Mouse (Mus musculus) CH12.LX (cell line): ENCODE measurements around the gene Gas7. TPM values are rescaled to one million over a fixed set of nuclear protein-coding genes. Genes with fewer than 3 reads are reported as not detected.
A peak's percentile ranks its signal among the peaks of the same experiment; 100 is the strongest.

ENCODE experiments used
- DNase-seq: peaks from one replicate; pipeline ENCODE4 v3.0.0-alpha.2; 2013; ENCODE audit errors: extremely low read depth
- H3K27ac ChIP-seq: 2 replicates; pipeline ENCODE4 v1.5.1; 2012; ENCODE audit warnings: low read depth, mild to moderate bottlenecking, control low read depth, moderate library complexity; ENCODE audit not compliant: insufficient read depth
- H3K27me3 ChIP-seq: replicated peaks from 2 replicates; pipeline ENCODE3; 2012; ENCODE audit warnings: inconsistent platforms
- H3K36me3 ChIP-seq, 2 experiments: replicated peaks in 1 of 2; 2 replicates each; pipeline versions ENCODE3 to v1.6.1; 2012; ENCODE audit warnings: inconsistent platforms in 1 of 2, low read length in 1 of 2, mild to moderate bottlenecking in 1 of 2, mixed read lengths in 1 of 2, moderate library complexity in 1 of 2; ENCODE audit not compliant: control insufficient read depth in 1 of 2, insufficient read depth in 1 of 2
- H3K4me1 ChIP-seq, 2 experiments: 2 replicates each; pipeline ENCODE4 v1.6.1; 2012; ENCODE audit warnings: inconsistent platforms in 1 of 2, moderate library complexity in 1 of 2; ENCODE audit not compliant: insufficient read depth in 2 of 2, control insufficient read depth in 1 of 2
- H3K4me2 ChIP-seq: 2 replicates; pipeline ENCODE4 v1.6.1; 2012; ENCODE audit warnings: low read depth, mild to moderate bottlenecking, control low read depth; ENCODE audit not compliant: poor library complexity, insufficient read depth, severe bottlenecking
- H3K4me3 ChIP-seq, 3 experiments: fragments of 150-350 bp in 1 of 3; sonication (generic) in 1 of 3; replicated peaks in 1 of 3; 2 replicates each; pipeline versions ENCODE3 to v1.5.1; 2011 to 2012; ENCODE audit warnings: low read depth in 2 of 3, low read length in 2 of 3, mild to moderate bottlenecking in 2 of 3, moderate library complexity in 2 of 3, control low read depth in 1 of 3, improper control_type of control experiment in 1 of 3, inconsistent platforms in 1 of 3, mixed read lengths in 1 of 3; ENCODE audit not compliant: poor library complexity in 1 of 3
- H3K79me2 ChIP-seq: replicated peaks from 2 replicates; pipeline ENCODE4 v1.6.1; 2012; ENCODE audit warnings: mild to moderate bottlenecking, moderate library complexity; ENCODE audit not compliant: control insufficient read depth, poor library complexity, insufficient read depth, severe bottlenecking; ENCODE audit errors: extremely low read depth
- H3K9ac ChIP-seq: 2 replicates; pipeline ENCODE4 v1.6.1; 2012; ENCODE audit warnings: low read depth, mild to moderate bottlenecking, control low read depth, moderate library complexity; ENCODE audit not compliant: insufficient read depth
- H3K9me3 ChIP-seq: replicated peaks from 2 replicates; pipeline ENCODE3; 2012; ENCODE audit warnings: low read length, inconsistent platforms, mixed read lengths
- CHD1 ChIP-seq: IDR thresholded peaks from 2 replicates; pipeline ENCODE4 v1.6.1; 2012; ENCODE audit warnings: low read depth, low read length, improper control_type of control experiment, inconsistent platforms
- CTCF ChIP-seq, 2 experiments: IDR thresholded peaks in 1 of 2; conservative IDR thresholded peaks in 1 of 2; 2 replicates each; pipeline ENCODE4 v1.5.1; 2011 to 2012; ENCODE audit warnings: low read depth in 2 of 2, low read length in 2 of 2, improper control_type of control experiment in 1 of 2, inconsistent platforms in 1 of 2, mild to moderate bottlenecking in 1 of 2, moderate library complexity in 1 of 2
- E2F4 ChIP-seq: IDR thresholded peaks from 2 replicates; pipeline ENCODE4 v1.6.1; 2011; ENCODE audit warnings: low read depth, low read length, improper control_type of control experiment; ENCODE audit not compliant: insufficient replicate concordance
- EP300 ChIP-seq: IDR thresholded peaks from 2 replicates; pipeline ENCODE4 v1.6.1; 2011; ENCODE audit warnings: low read length, improper control_type of control experiment
- ETS1 ChIP-seq: conservative IDR thresholded peaks from 2 replicates; pipeline ENCODE4 v1.6.1; 2012; ENCODE audit warnings: low read depth, mild to moderate bottlenecking, inconsistent platforms, low read length, improper control_type of control experiment, moderate library complexity
- GABPA ChIP-seq: IDR thresholded peaks from 2 replicates; pipeline ENCODE4 v1.6.1; 2012; ENCODE audit warnings: low read depth, low read length, improper control_type of control experiment, inconsistent platforms; ENCODE audit not compliant: insufficient replicate concordance
- HCFC1 ChIP-seq: IDR thresholded peaks from 2 replicates; pipeline ENCODE4 v1.6.1; 2012; ENCODE audit warnings: low read depth, mild to moderate bottlenecking, inconsistent platforms, low read length, improper control_type of control experiment
- IRF4 ChIP-seq: IDR thresholded peaks from 2 replicates; pipeline ENCODE4 v1.6.1; 2014; ENCODE audit warnings: low read depth, mild to moderate bottlenecking, inconsistent platforms, low read length, improper control_type of control experiment
- MAFK ChIP-seq: IDR thresholded peaks from 2 replicates; pipeline ENCODE4 v1.6.1; 2011; ENCODE audit warnings: low read length, improper control_type of control experiment; ENCODE audit not compliant: insufficient replicate concordance
- MAX ChIP-seq: IDR thresholded peaks from 2 replicates; pipeline ENCODE4 v1.6.1; 2011; ENCODE audit warnings: low read length, improper control_type of control experiment
- MAZ ChIP-seq: IDR thresholded peaks from 2 replicates; pipeline ENCODE4 v1.6.1; 2012; ENCODE audit warnings: low read depth, mild to moderate bottlenecking, inconsistent platforms, low read length, improper control_type of control experiment, moderate library complexity
- MEF2A ChIP-seq: IDR thresholded peaks from 2 replicates; pipeline ENCODE4 v1.6.1; 2014; ENCODE audit warnings: low read depth, mild to moderate bottlenecking, inconsistent platforms, low read length, improper control_type of control experiment, borderline replicate concordance
- MYC ChIP-seq: IDR thresholded peaks from 2 replicates; pipeline ENCODE4 v1.6.1; 2011; ENCODE audit warnings: low read depth, mild to moderate bottlenecking, improper control_type of control experiment, low read length
- NRF1 ChIP-seq: IDR thresholded peaks from 2 replicates; pipeline ENCODE4 v1.6.1; 2014; ENCODE audit warnings: low read depth, mild to moderate bottlenecking, inconsistent platforms, low read length, improper control_type of control experiment, moderate library complexity
- TCF12 ChIP-seq: IDR thresholded peaks from 2 replicates; pipeline ENCODE4 v1.6.1; 2014; ENCODE audit warnings: low read depth, mild to moderate bottlenecking, inconsistent platforms, low read length, improper control_type of control experiment
- UBTF ChIP-seq: IDR thresholded peaks from 2 replicates; pipeline ENCODE4 v1.6.1; 2012; ENCODE audit warnings: low read depth, mild to moderate bottlenecking, inconsistent platforms, low read length, improper control_type of control experiment, moderate library complexity
- ZC3H11A ChIP-seq: IDR thresholded peaks from 2 replicates; pipeline ENCODE4 v1.6.1; 2012; ENCODE audit warnings: low read depth, mild to moderate bottlenecking, inconsistent platforms, low read length, improper control_type of control experiment
- dilution Hi-C: fragments of 300-500 bp; cut with MboI; formaldehyde crosslinking; loops from 2 replicates; pipeline ENCODE4 v1.14.3; 2020; ENCODE audit warnings: low sequenced_read_pairs; ENCODE audit not compliant: extremely low pct_unique_long_range_greater_than_20kb, extremely low pct_ligation_motif_present
- in situ Hi-C: fragments of 300-500 bp; cut with MboI; formaldehyde crosslinking; loops from 3 replicates; pipeline ENCODE4 v1.14.3; 2019; ENCODE audit warnings: low sequenced_read_pairs, low pct_ligation_motif_present, low pct_unique_long_range_greater_than_20kb, mixed read lengths
- polyA plus RNA-seq: library from polyadenylated mRNA; unstranded; fragments of >175 nt; gene quantifications from 2 replicates; pipeline ENCODE4 v1.2.1, GENCODE M21; 2012; ENCODE audit warnings: low read depth; ENCODE audit not compliant: insufficient read length
- total RNA-seq, 2 experiments: library from RNA; depleted of rRNA; stranded (reverse); fragments of 300-350 nt in 1 of 2; fragments of >200 nt in 1 of 2; gene quantifications; 2 replicates each; pipeline ENCODE4 v1.2.3; 2012 to 2014

Gas7 gene
- total and polyA plus RNA-seq, 3 experiments = 7.0 to 20.8 (median 7.0) TPM

GRCm38 (mm10) chr11:67642421-67642820, 187.2 kb downstream of the Gas7 start:
- H3K4me2 ChIP-seq = no peak overlapping the region
- in situ Hi-C loops = loop anchor here (5.0 to 10.0 kb wide), 5 partner anchors 60 to 530 kb away; no protein-coding TSS in a partner anchor
- dilution Hi-C loops = no loop called here

GRCm38 (mm10) chr11:67642835-67643234, 187.6 kb downstream of the Gas7 start:
- no peak overlapping the region for H3K4me3 ChIP-seq
- no peak overlapping the region for H3K9ac ChIP-seq
- H3K9me3 ChIP-seq = peaks cover 16% of the 10 kb centered on the region
- DNase-seq = peak; percentile 70
- peaks cover 31 to 65% of the 10 kb centered on the region in 2 experiments for H3K4me1 ChIP-seq
- H3K4me2 ChIP-seq = no peak overlapping the region
- TF ChIP-seq NRF1 (no peak), ETS1 (peak; percentile 65), MEF2A (no peak), EP300 (peak; percentile 51; the same call in 1 of the 2 replicates), IRF4 (0 out of 2 replicates have a peak, but pooled peaks have one; percentile 10), CHD1 (no peak), TCF12 (peak; percentile 70; the same call in 1 of the 2 replicates), MYC (no peak)
- TF ChIP-seq, all 38 proteins: peak for 4
- H3K27me3 ChIP-seq = no peaks in the 10 kb centered on the region
- dilution Hi-C loops (no loop called here), in situ Hi-C loops (loop anchor here (5.0 to 10.0 kb wide), 5 partner anchors 61 to 531 kb away; no protein-coding TSS in a partner anchor)
- H3K36me3 ChIP-seq = peaks cover 7 to 36% of the 10 kb centered on the region in 2 experiments
- no peak overlapping the region for H3K27ac ChIP-seq
- H3K79me2 ChIP-seq = no peaks in the 10 kb centered on the region

More at GRCm38 (mm10) chr11:67642421-67642820, 187.2 kb downstream of the Gas7 start:
- peaks cover 16% of the 10 kb centered on the region for H3K9me3 ChIP-seq
- H3K36me3 ChIP-seq = peaks cover 7 to 36% of the 10 kb centered on the region in 2 experiments
- no peak overlapping the region for H3K9ac ChIP-seq
- no peak overlapping the region for H3K27ac ChIP-seq
- H3K4me1 ChIP-seq = peaks cover 33 to 65% of the 10 kb centered on the region in 2 experiments
- H3K79me2 ChIP-seq = no peaks in the 10 kb centered on the region
- no peaks in the 10 kb centered on the region for H3K27me3 ChIP-seq
- DNase-seq = no peak
- no peak overlapping the region for H3K4me3 ChIP-seq
- TF ChIP-seq E2F4 (no peak), MAFK (no peak), CTCF (conservative IDR thresholded peaks at IDR 0.05 in 1 of 2, IDR thresholded peaks at IDR 0.05 in 1 of 2; ENCODE audit: low read depth in 2 of 2, low read length in 2 of 2) (no peak), ZC3H11A (no peak), UBTF (no peak), GABPA (no peak), MAZ (no peak), ETS1 (no peak), NRF1 (no peak), HCFC1 (no peak), CHD1 (no peak), MAX (no peak)
- TF ChIP-seq, all 38 proteins: peak for 0
